Mouse (Mus musculus): ENCODE measurements at regions not wholly inside any gene's neighbourhood (a gene's known extent, or its start where the extent isn't known, plus 50 kb on each side); places are given as distances from the start of the nearest gene placed in this dataset.

GRCm38 (mm10) chr8:90125426-90125825 is 222.7 kb downstream of the Tox3 start:
- 97% methylated on average over 1 of the region's 1 CpGs for WGBS
- DNase-seq (ENCODE audit: low spot score) (no peak), ATAC-seq (replicated peaks; ENCODE audit: low FRiP score) (no peak)
- Histone ChIP-seq H3K4me1 (replicated peaks; ENCODE audit: control insufficient read depth, insufficient read depth, low read length) (no peaks in the 10 kb centered on the region), H3K4me3 (ENCODE audit: low read depth, low read length) (no peak overlapping the region), H3K9me3 (ENCODE audit: control insufficient read depth, low read length) (no peaks in the 10 kb centered on the region), H3K36me3 (ENCODE audit: control insufficient read depth, insufficient read depth, low read length) (no peaks in the 10 kb centered on the region), H3K27ac (ENCODE audit: low read depth, low read length) (no peak overlapping the region), H3K9ac (ENCODE audit: low read length) (no peak overlapping the region), H3K27me3 (ENCODE audit: control insufficient read depth, insufficient read depth, low read length) (no peaks in the 10 kb centered on the region), H3K4me2 (ENCODE audit: low read depth, low read length, severe bottlenecking) (no peak overlapping the region)

- Histone ChIP-seq H3K27ac (ENCODE audit: low read depth, low read length) (no peak overlapping the region), H3K4me3 (ENCODE audit: low read depth, low read length) (no peak overlapping the region), H3K27me3 (ENCODE audit: control insufficient read depth, insufficient read depth, low read length) (no peaks in the 10 kb centered on the region), H3K9me3 (ENCODE audit: control insufficient read depth, low read length) (no peaks in the 10 kb centered on the region), H3K9ac (ENCODE audit: low read length) (no peak overlapping the region), H3K4me2 (ENCODE audit: low read depth, low read length, severe bottlenecking) (no peak overlapping the region), H3K4me1 (replicated peaks; ENCODE audit: control insufficient read depth, insufficient read depth, low read length) (no peaks in the 10 kb centered on the region), H3K36me3 (ENCODE audit: control insufficient read depth, insufficient read depth, low read length) (no peaks in the 10 kb centered on the region)
- no peak for DNase-seq (ENCODE audit: low spot score)
- ATAC-seq (replicated peaks; ENCODE audit: low FRiP score): no peak
Measured at GRCm38 (mm10) chr8:90123101-90123500, 225.0 kb downstream of the Tox3 start.

- Histone ChIP-seq H3K27me3 (ENCODE audit: control insufficient read depth, insufficient read depth, low read length) (no peaks in the 10 kb centered on the region), H3K36me3 (ENCODE audit: control insufficient read depth, insufficient read depth, low read length) (no peaks in the 10 kb centered on the region), H3K27ac (ENCODE audit: low read depth, low read length) (no peak overlapping the region), H3K4me1 (replicated peaks; ENCODE audit: control insufficient read depth, insufficient read depth, low read length) (no peaks in the 10 kb centered on the region), H3K9ac (ENCODE audit: low read length) (no peak overlapping the region), H3K4me2 (ENCODE audit: low read depth, low read length, severe bottlenecking) (no peak overlapping the region), H3K4me3 (ENCODE audit: low read depth, low read length) (no peak overlapping the region), H3K9me3 (ENCODE audit: control insufficient read depth, low read length) (no peaks in the 10 kb centered on the region)
- ATAC-seq (replicated peaks; ENCODE audit: low FRiP score): no peak
- DNase-seq (ENCODE audit: low spot score): no peak
- 89% methylated on average over 3 of the region's 3 CpGs for WGBS
Measured at GRCm38 (mm10) chr8:90121935-90122334, 226.2 kb downstream of the Tox3 start.

GRCm38 (mm10) chr8:90121017-90121416 is 227.1 kb downstream of the Tox3 start:
- no peaks in the 10 kb centered on the region for H3K9me3 ChIP-seq (ENCODE audit: control insufficient read depth, low read length)
- no peak overlapping the region for H3K27ac ChIP-seq (ENCODE audit: low read depth, low read length)
- H3K4me1 ChIP-seq (replicated peaks; ENCODE audit: control insufficient read depth, insufficient read depth, low read length): no peaks in the 10 kb centered on the region
- no peak overlapping the region for H3K4me2 ChIP-seq (ENCODE audit: low read depth, low read length, severe bottlenecking)
- H3K9ac ChIP-seq (ENCODE audit: low read length): no peak overlapping the region
- ATAC-seq (replicated peaks; ENCODE audit: low FRiP score): no peak
- H3K27me3 ChIP-seq (ENCODE audit: control insufficient read depth, insufficient read depth, low read length): no peaks in the 10 kb centered on the region
- no peaks in the 10 kb centered on the region for H3K36me3 ChIP-seq (ENCODE audit: control insufficient read depth, insufficient read depth, low read length)
- no peak overlapping the region for H3K4me3 ChIP-seq (ENCODE audit: low read depth, low read length)
- DNase-seq (ENCODE audit: low spot score): no peak
- 34% methylated on average over 3 of the region's 3 CpGs for WGBS

- Histone ChIP-seq H3K27me3 (ENCODE audit: control insufficient read depth, insufficient read depth, low read length) (no peaks in the 10 kb centered on the region), H3K4me1 (replicated peaks; ENCODE audit: control insufficient read depth, insufficient read depth, low read length) (no peaks in the 10 kb centered on the region), H3K9ac (ENCODE audit: low read length) (no peak overlapping the region), H3K4me3 (ENCODE audit: low read depth, low read length) (no peak overlapping the region), H3K9me3 (ENCODE audit: control insufficient read depth, low read length) (no peaks in the 10 kb centered on the region), H3K36me3 (ENCODE audit: control insufficient read depth, insufficient read depth, low read length) (no peaks in the 10 kb centered on the region), H3K4me2 (ENCODE audit: low read depth, low read length, severe bottlenecking) (no peak overlapping the region), H3K27ac (ENCODE audit: low read depth, low read length) (no peak overlapping the region)
- DNase-seq (ENCODE audit: low spot score) (no peak), ATAC-seq (replicated peaks; ENCODE audit: low FRiP score) (no peak)
- WGBS: 85% methylated on average over 2 of the region's 2 CpGs
Measured at GRCm38 (mm10) chr8:90115436-90115835, 232.7 kb downstream of the Tox3 start.

GRCm38 (mm10) chr8:90100509-90100908 is 247.6 kb downstream of the Tox3 start:
- Histone ChIP-seq H3K9me3 (ENCODE audit: control insufficient read depth, low read length) (no peaks in the 10 kb centered on the region), H3K4me1 (replicated peaks; ENCODE audit: control insufficient read depth, insufficient read depth, low read length) (no peaks in the 10 kb centered on the region), H3K4me2 (ENCODE audit: low read depth, low read length, severe bottlenecking) (no peak overlapping the region), H3K36me3 (ENCODE audit: control insufficient read depth, insufficient read depth, low read length) (no peaks in the 10 kb centered on the region), H3K4me3 (ENCODE audit: low read depth, low read length) (no peak overlapping the region), H3K27me3 (ENCODE audit: control insufficient read depth, insufficient read depth, low read length) (no peaks in the 10 kb centered on the region), H3K9ac (ENCODE audit: low read length) (no peak overlapping the region), H3K27ac (ENCODE audit: low read depth, low read length) (no peak overlapping the region)
- WGBS: 92% methylated on average over 6 of the region's 6 CpGs
- ATAC-seq (replicated peaks; ENCODE audit: low FRiP score) (no peak), DNase-seq (ENCODE audit: low spot score) (no peak)

GRCm38 (mm10) chr8:90082630-90083029 is 265.5 kb downstream of the Tox3 start:
- H3K9me3 ChIP-seq (ENCODE audit: control insufficient read depth, low read length): no peaks in the 10 kb centered on the region
- H3K4me3 ChIP-seq (ENCODE audit: low read depth, low read length): no peak overlapping the region
- WGBS: 82% methylated on average over 5 of the region's 5 CpGs
- no peak overlapping the region for H3K27ac ChIP-seq (ENCODE audit: low read depth, low read length)
- H3K36me3 ChIP-seq (ENCODE audit: control insufficient read depth, insufficient read depth, low read length): no peaks in the 10 kb centered on the region
- DNase-seq (ENCODE audit: low spot score): no peak
- H3K4me2 ChIP-seq (ENCODE audit: low read depth, low read length, severe bottlenecking): no peak overlapping the region
- H3K9ac ChIP-seq (ENCODE audit: low read length): no peak overlapping the region
- H3K27me3 ChIP-seq (ENCODE audit: control insufficient read depth, insufficient read depth, low read length): no peaks in the 10 kb centered on the region
- ATAC-seq (replicated peaks; ENCODE audit: low FRiP score): no peak
- no peaks in the 10 kb centered on the region for H3K4me1 ChIP-seq (replicated peaks; ENCODE audit: control insufficient read depth, insufficient read depth, low read length)

GRCm38 (mm10) chr8:90076381-90076780 is 271.8 kb downstream of the Tox3 start:
- no peaks in the 10 kb centered on the region for H3K27me3 ChIP-seq (ENCODE audit: control insufficient read depth, insufficient read depth, low read length)
- H3K4me2 ChIP-seq (ENCODE audit: low read depth, low read length, severe bottlenecking): no peak overlapping the region
- ATAC-seq (replicated peaks; ENCODE audit: low FRiP score) (peak; percentile 93), DNase-seq (ENCODE audit: low spot score) (peak; percentile 72)
- H3K4me3 ChIP-seq (ENCODE audit: low read depth, low read length): no peak overlapping the region
- H3K4me1 ChIP-seq (replicated peaks; ENCODE audit: control insufficient read depth, insufficient read depth, low read length): peaks cover 12% of the 10 kb centered on the region
- no peaks in the 10 kb centered on the region for H3K9me3 ChIP-seq (ENCODE audit: control insufficient read depth, low read length)
- H3K36me3 ChIP-seq (ENCODE audit: control insufficient read depth, insufficient read depth, low read length): no peaks in the 10 kb centered on the region
- H3K9ac ChIP-seq (ENCODE audit: low read length): no peak overlapping the region; the same call in 1 of the 2 replicates
- H3K27ac ChIP-seq (ENCODE audit: low read depth, low read length): peak overlapping the region; percentile 89

- peak overlapping the region; percentile 15; the same call in 1 of the 2 replicates for H3K4me2 ChIP-seq (ENCODE audit: low read depth, low read length, severe bottlenecking)
- H3K27ac ChIP-seq (ENCODE audit: low read depth, low read length): peak overlapping the region; percentile 89
- H3K27me3 ChIP-seq (ENCODE audit: control insufficient read depth, insufficient read depth, low read length): no peaks in the 10 kb centered on the region
- no peak overlapping the region for H3K4me3 ChIP-seq (ENCODE audit: low read depth, low read length)
- 27% methylated on average over 5 of the region's 5 CpGs for WGBS
- peaks cover 12% of the 10 kb centered on the region for H3K4me1 ChIP-seq (replicated peaks; ENCODE audit: control insufficient read depth, insufficient read depth, low read length)
- DNase-seq (ENCODE audit: low spot score): no peak
- H3K9ac ChIP-seq (ENCODE audit: low read length): 0 out of 2 replicates have a peak overlapping the region, but pooled peaks have one; percentile 20
- no peaks in the 10 kb centered on the region for H3K36me3 ChIP-seq (ENCODE audit: control insufficient read depth, insufficient read depth, low read length)
- no peaks in the 10 kb centered on the region for H3K9me3 ChIP-seq (ENCODE audit: control insufficient read depth, low read length)
- peak; percentile 39 for ATAC-seq (replicated peaks; ENCODE audit: low FRiP score)
Measured at GRCm38 (mm10) chr8:90075796-90076195, 272.3 kb downstream of the Tox3 start.
